Mouse (Mus musculus): ENCODE results near the gene Stim2. TPM values are rescaled to one million over a fixed set of nuclear protein-coding genes. Genes with fewer than 3 reads are reported as not detected.

Stim2 gene
- polyA plus RNA-seq, 1 experiment from 2014 or later: 9.8 TPM

DNA sequence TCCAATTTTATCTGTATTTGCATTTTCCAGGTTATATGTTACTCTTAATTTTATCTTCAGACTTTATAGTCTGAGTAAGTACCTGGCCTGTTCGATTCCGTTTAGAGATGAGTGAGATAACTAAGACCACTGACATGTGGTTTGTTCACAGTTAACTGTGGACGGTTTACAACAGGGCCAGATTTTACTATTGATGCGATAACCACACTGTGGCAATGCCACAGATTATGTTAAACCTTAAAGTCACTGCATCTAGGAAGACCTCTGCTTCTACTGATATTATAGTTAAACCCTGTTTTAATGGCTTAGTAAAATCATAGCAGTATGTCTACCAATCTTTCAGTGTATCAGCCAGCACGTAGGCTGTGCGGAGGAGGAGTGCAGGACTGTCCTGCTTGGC lies 53.9 kb downstream of the Stim2 start:
- WGBS: 78% methylated on average over 6 of the region's 6 CpGs
- Histone ChIP-seq H3K27ac (ENCODE audit: low read length) (no peak overlapping the region), H3K9me3 (ENCODE audit: control insufficient read depth, low read length) (no peaks in the 10 kb centered on the region), H3K4me2 (ENCODE audit: low read depth, low read length) (no peak overlapping the region), H3K27me3 (replicated peaks; ENCODE audit: control insufficient read depth, insufficient read depth, low read length) (no peaks in the 10 kb centered on the region), H3K9ac (ENCODE audit: low read depth, low read length) (no peak overlapping the region), H3K4me3 (ENCODE audit: low read length) (no peak overlapping the region), H3K36me3 (ENCODE audit: control insufficient read depth, insufficient read depth, low read length) (0 out of 2 replicates have a peak, but pooled peaks cover 3% of the 10 kb centered on the region), H3K4me1 (ENCODE audit: control insufficient read depth, insufficient read depth, low read length) (peaks cover 7% of the 10 kb centered on the region)
- ATAC-seq: no peak

DNA sequence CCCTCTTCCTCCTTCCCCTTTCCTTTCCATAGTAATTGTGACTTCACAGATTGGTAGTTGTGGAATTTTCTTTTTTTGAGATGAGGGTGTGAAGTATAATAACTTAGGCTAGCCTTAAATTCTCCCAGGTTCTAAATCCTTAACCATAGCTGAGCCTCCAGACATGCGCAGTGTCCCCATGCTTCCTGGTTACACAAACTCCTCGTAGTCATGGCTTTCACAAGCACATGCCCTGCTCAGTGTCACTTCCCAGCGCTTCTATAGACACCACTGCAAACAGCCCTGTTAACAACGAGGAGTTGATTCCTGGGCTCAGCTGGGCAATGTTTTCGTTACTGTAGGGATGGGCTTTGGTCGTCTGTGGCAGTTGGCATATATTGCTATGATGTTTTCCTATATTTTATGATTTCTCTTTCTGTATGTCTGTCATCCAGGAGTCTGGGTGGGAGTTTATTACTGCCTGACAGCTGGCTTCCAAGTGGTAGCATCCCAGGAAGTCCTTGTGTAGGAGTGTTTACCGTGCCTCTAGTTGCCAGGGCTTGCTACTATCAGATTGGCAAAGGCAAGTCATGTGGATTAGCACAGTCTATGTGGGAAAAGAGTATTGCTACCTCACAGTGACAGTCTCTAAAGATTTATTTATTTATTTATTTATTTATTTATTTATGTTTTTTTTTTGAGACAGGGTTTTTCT lies 55.5 kb downstream of the Stim2 start:
- no peaks in the 10 kb centered on the region for H3K27me3 ChIP-seq (replicated peaks; ENCODE audit: control insufficient read depth, insufficient read depth, low read length)
- H3K27ac ChIP-seq (ENCODE audit: low read length): no peak overlapping the region
- H3K9ac ChIP-seq (ENCODE audit: low read depth, low read length): no peak overlapping the region
- 0 out of 2 replicates have a peak, but pooled peaks cover 10% of the 10 kb centered on the region for H3K36me3 ChIP-seq (ENCODE audit: control insufficient read depth, insufficient read depth, low read length)
- WGBS: 80% methylated on average over 7 of the region's 7 CpGs
- no peak overlapping the region for H3K4me2 ChIP-seq (ENCODE audit: low read depth, low read length)
- no peaks in the 10 kb centered on the region; the same call in 1 of the 2 replicates for H3K9me3 ChIP-seq (ENCODE audit: control insufficient read depth, low read length)
- H3K4me1 ChIP-seq (ENCODE audit: control insufficient read depth, insufficient read depth, low read length): peaks cover 7% of the 10 kb centered on the region
- ATAC-seq: 0 out of 2 replicates have a peak, but pooled peaks have one; percentile 23
- no peak overlapping the region for H3K4me3 ChIP-seq (ENCODE audit: low read length)

DNA sequence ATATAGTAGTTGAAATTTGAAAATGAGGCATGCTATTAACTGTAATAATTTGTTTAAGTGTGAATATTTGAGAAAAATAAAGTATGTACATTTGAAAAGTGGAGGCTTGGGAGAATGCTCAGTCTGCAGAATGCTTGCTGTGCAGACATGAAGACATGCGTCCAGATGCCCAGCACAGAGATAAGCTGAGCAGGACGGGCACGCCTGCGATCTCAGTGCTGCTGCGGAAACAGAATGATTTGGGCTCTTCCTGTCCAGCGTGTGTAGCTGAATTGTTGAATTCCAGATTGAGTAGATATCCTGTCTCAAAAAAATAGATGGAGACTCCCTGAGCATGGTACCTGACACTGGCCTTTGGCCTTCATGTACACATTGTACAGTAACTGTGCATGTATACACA lies 58.0 kb downstream of the Stim2 start:
- Histone ChIP-seq H3K9ac (ENCODE audit: low read depth, low read length) (no peak overlapping the region), H3K4me2 (ENCODE audit: low read depth, low read length) (no peak overlapping the region), H3K4me3 (ENCODE audit: low read length) (no peak overlapping the region), H3K4me1 (ENCODE audit: control insufficient read depth, insufficient read depth, low read length) (no peaks in the 10 kb centered on the region), H3K36me3 (ENCODE audit: control insufficient read depth, insufficient read depth, low read length) (0 out of 2 replicates have a peak, but pooled peaks cover 10% of the 10 kb centered on the region), H3K9me3 (ENCODE audit: control insufficient read depth, low read length) (no peaks in the 10 kb centered on the region; the same call in 1 of the 2 replicates), H3K27ac (ENCODE audit: low read length) (no peak overlapping the region), H3K27me3 (replicated peaks; ENCODE audit: control insufficient read depth, insufficient read depth, low read length) (no peaks in the 10 kb centered on the region)
- WGBS: 86% methylated on average over 6 of the region's 6 CpGs
- no peak for ATAC-seq

DNA sequence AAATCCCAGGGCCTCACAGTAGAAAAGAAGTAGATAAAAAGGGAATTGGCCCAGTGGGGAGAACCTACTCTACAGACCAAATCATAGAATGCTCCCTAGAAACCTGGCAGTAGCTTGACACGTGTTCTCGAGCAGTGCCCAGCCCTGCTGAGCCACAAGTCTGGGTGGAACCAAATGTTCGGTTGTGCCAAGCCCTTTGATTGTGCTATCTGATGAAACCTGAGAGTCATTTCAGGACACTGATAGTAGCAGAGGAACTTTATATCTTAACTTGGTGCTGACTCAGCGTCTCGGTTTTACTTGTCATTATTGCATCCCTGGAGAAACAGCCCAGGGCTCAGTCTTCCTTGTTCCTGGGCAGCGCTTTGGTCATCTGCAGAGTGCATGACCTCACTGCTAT lies 61.7 kb downstream of the Stim2 start:
- 88% methylated on average over 6 of the region's 6 CpGs for WGBS
- no peak for ATAC-seq

GRCm38 (mm10) chr5:54062079-54062478 lies 63.8 kb downstream of the Stim2 start:
- ATAC-seq: no peak
- Histone ChIP-seq H3K4me2 (ENCODE audit: low read depth, low read length) (no peak overlapping the region), H3K4me1 (ENCODE audit: control insufficient read depth, insufficient read depth, low read length) (no peaks in the 10 kb centered on the region), H3K9ac (ENCODE audit: low read depth, low read length) (no peak overlapping the region), H3K36me3 (ENCODE audit: control insufficient read depth, insufficient read depth, low read length) (0 out of 2 replicates have a peak, but pooled peaks cover 7% of the 10 kb centered on the region), H3K9me3 (ENCODE audit: control insufficient read depth, low read length) (no peaks in the 10 kb centered on the region; the same call in 1 of the 2 replicates), H3K4me3 (ENCODE audit: low read length) (no peak overlapping the region), H3K27ac (ENCODE audit: low read length) (no peak overlapping the region), H3K27me3 (replicated peaks; ENCODE audit: control insufficient read depth, insufficient read depth, low read length) (no peaks in the 10 kb centered on the region)
- WGBS: 80% methylated on average over 7 of the region's 7 CpGs

More for the DNA sequence above, 61.7 kb downstream of the Stim2 start:
- Histone ChIP-seq H3K27me3 (replicated peaks; ENCODE audit: control insufficient read depth, insufficient read depth, low read length) (no peaks in the 10 kb centered on the region), H3K4me1 (ENCODE audit: control insufficient read depth, insufficient read depth, low read length) (no peaks in the 10 kb centered on the region), H3K36me3 (ENCODE audit: control insufficient read depth, insufficient read depth, low read length) (0 out of 2 replicates have a peak, but pooled peaks cover 7% of the 10 kb centered on the region), H3K9me3 (ENCODE audit: control insufficient read depth, low read length) (no peaks in the 10 kb centered on the region; the same call in 1 of the 2 replicates), H3K27ac (ENCODE audit: low read length) (no peak overlapping the region), H3K4me2 (ENCODE audit: low read depth, low read length) (no peak overlapping the region), H3K4me3 (ENCODE audit: low read length) (no peak overlapping the region), H3K9ac (ENCODE audit: low read depth, low read length) (no peak overlapping the region)

DNA sequence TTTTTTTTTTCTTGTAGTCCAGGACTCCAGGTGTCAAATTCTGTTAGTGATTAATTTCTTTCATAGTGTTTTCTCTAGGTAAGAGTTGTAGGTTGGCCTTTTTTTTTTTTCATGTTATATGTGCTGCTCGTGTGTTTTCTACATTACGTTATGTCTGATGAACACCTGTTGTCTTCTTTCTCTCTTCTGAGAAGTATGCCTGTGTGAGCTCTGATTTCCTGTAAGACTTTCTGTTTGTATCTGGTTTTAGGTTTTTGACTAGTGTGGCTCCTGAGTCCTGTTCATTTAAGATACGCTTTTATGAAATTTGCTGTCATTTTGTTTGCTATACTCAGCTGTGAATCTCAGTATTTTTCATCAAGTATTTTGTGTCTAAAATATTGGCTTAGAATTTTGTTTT lies 69.3 kb downstream of the Stim2 start:
- Histone ChIP-seq H3K4me3 (ENCODE audit: low read length) (no peak overlapping the region), H3K27ac (ENCODE audit: low read length) (no peak overlapping the region), H3K4me1 (ENCODE audit: control insufficient read depth, insufficient read depth, low read length) (no peaks in the 10 kb centered on the region), H3K36me3 (ENCODE audit: control insufficient read depth, insufficient read depth, low read length) (no peaks in the 10 kb centered on the region), H3K9me3 (ENCODE audit: control insufficient read depth, low read length) (no peaks in the 10 kb centered on the region), H3K4me2 (ENCODE audit: low read depth, low read length) (no peak overlapping the region), H3K9ac (ENCODE audit: low read depth, low read length) (no peak overlapping the region), H3K27me3 (replicated peaks; ENCODE audit: control insufficient read depth, insufficient read depth, low read length) (no peaks in the 10 kb centered on the region)
- 84% methylated on average over 3 of the region's 3 CpGs for WGBS
- no peak for ATAC-seq

- H3K9me3 ChIP-seq (ENCODE audit: control insufficient read depth, low read length): no peaks in the 10 kb centered on the region
- no peaks in the 10 kb centered on the region for H3K4me1 ChIP-seq (ENCODE audit: control insufficient read depth, insufficient read depth, low read length)
- H3K27me3 ChIP-seq (replicated peaks; ENCODE audit: control insufficient read depth, insufficient read depth, low read length): no peaks in the 10 kb centered on the region
- no peak overlapping the region for H3K4me3 ChIP-seq (ENCODE audit: low read length)
- no peak overlapping the region for H3K4me2 ChIP-seq (ENCODE audit: low read depth, low read length)
- 86% methylated on average over 2 of the region's 2 CpGs for WGBS
- H3K36me3 ChIP-seq (ENCODE audit: control insufficient read depth, insufficient read depth, low read length): no peaks in the 10 kb centered on the region
- no peak overlapping the region for H3K9ac ChIP-seq (ENCODE audit: low read depth, low read length)
- ATAC-seq: no peak
- H3K27ac ChIP-seq (ENCODE audit: low read length): no peak overlapping the region
Measured at GRCm38 (mm10) chr5:54070549-54070948, 72.2 kb downstream of the Stim2 start.

- Histone ChIP-seq H3K9ac (ENCODE audit: low read depth, low read length) (no peak overlapping the region), H3K36me3 (ENCODE audit: control insufficient read depth, insufficient read depth, low read length) (no peaks in the 10 kb centered on the region), H3K27me3 (replicated peaks; ENCODE audit: control insufficient read depth, insufficient read depth, low read length) (no peaks in the 10 kb centered on the region), H3K4me2 (ENCODE audit: low read depth, low read length) (no peak overlapping the region), H3K4me3 (ENCODE audit: low read length) (no peak overlapping the region), H3K27ac (ENCODE audit: low read length) (no peak overlapping the region), H3K4me1 (ENCODE audit: control insufficient read depth, insufficient read depth, low read length) (no peaks in the 10 kb centered on the region), H3K9me3 (ENCODE audit: control insufficient read depth, low read length) (no peaks in the 10 kb centered on the region)
- ATAC-seq: no peak
- 78% methylated on average over 5 of the region's 5 CpGs for WGBS
Measured at GRCm38 (mm10) chr5:54071288-54071687, 73.0 kb downstream of the Stim2 start.

GRCm38 (mm10) chr5:54071705-54072104 lies 73.4 kb downstream of the Stim2 start:
- H3K4me2 ChIP-seq (ENCODE audit: low read depth, low read length): no peak overlapping the region
- no peaks in the 10 kb centered on the region for H3K9me3 ChIP-seq (ENCODE audit: control insufficient read depth, low read length)
- H3K27ac ChIP-seq (ENCODE audit: low read length): no peak overlapping the region
- no peak overlapping the region for H3K9ac ChIP-seq (ENCODE audit: low read depth, low read length)
- no peaks in the 10 kb centered on the region for H3K4me1 ChIP-seq (ENCODE audit: control insufficient read depth, insufficient read depth, low read length)
- H3K4me3 ChIP-seq (ENCODE audit: low read length): no peak overlapping the region
- no peaks in the 10 kb centered on the region for H3K27me3 ChIP-seq (replicated peaks; ENCODE audit: control insufficient read depth, insufficient read depth, low read length)
- 88% methylated on average over 7 of the region's 7 CpGs for WGBS
- no peaks in the 10 kb centered on the region for H3K36me3 ChIP-seq (ENCODE audit: control insufficient read depth, insufficient read depth, low read length)
- ATAC-seq: no peak
